Mouse (Mus musculus): ENCODE measurements at regions not wholly inside any gene's neighbourhood (a gene's known extent, or its start where the extent isn't known, plus 50 kb on each side); places are given as distances from the start of the nearest gene placed in this dataset.

DNA sequence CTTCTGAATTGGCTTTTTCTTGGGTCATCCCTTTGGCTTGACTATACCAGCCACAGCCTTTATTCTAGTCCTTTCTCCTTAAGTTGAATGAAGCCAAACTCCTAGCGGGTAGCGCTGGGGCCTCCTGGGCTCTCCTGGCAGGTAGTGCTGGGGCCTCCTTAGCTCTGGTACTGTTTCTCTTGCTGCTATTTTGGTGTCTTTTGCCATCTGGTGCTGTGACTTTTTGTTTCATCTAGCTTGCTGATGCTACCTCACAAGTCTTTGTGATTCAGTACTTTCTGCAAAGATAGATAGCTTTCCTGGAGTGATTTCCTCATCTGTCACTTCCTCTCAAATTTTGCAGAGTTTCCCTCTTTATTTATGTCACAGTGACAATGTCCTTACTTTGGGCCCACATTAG lies 90.1 kb downstream of the Tmem200c start:
- DNase-seq = no peak

DNA sequence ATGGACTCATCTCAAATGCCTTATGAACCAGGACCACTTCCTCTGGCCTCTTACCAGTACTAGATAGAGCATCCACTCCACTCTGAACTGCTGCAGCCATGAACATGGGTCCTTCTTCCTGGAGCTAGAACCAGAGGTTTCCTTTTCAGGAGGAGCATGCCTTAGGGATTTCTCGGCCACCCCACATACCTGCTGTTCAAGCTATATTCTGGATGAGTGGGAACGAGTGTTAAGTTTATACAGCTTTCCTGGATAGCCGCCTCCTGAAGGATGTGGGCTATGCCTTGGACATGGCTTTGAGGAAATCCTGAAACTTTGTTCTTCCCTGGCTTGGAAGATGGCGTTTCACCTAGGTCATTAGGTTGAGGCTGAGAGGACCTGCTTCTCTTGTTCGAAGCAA lies 91.8 kb downstream of the Tmem200c start:
- no peak for DNase-seq

DNA sequence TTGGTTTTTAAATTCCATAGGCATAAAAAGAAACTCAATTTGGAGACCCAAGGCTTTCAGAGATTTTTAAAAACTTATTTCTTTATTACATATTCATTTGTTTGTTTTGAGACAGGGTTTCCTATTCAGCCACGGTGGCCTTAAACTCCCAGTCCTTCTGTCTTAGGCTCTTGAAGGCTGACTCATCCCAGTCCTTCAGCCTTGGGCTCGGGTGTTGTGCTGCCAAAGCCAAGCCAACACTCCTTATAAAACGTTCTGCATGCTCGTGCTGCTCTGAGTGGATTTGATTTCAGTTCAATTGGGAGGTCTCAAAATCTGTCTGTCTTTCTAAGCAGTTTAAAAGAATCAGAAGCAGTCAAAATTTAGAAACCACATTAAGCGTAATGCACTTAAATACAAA lies 96.8 kb downstream of the Tmem200c start:
- DNase-seq = no peak

DNA sequence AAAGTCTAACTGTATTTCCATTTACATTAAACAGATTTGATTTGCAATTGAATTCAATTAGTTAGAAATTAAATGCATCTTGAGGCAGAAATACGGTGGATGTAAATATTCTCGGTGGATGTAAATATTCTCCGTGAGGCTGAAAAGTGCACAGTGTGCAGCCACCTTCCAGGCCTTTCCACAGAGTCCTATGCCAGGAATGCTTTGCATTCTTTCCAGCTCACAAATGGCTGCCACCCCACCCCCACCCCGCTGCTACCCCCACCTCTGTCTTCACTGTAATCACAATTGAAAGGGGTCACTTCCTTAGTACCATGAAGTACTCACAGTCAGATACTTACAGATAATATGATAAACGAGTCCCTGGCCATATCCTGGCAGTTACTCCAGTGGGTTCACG lies 101.0 kb downstream of the Tmem200c start:
- no peak for DNase-seq

DNA sequence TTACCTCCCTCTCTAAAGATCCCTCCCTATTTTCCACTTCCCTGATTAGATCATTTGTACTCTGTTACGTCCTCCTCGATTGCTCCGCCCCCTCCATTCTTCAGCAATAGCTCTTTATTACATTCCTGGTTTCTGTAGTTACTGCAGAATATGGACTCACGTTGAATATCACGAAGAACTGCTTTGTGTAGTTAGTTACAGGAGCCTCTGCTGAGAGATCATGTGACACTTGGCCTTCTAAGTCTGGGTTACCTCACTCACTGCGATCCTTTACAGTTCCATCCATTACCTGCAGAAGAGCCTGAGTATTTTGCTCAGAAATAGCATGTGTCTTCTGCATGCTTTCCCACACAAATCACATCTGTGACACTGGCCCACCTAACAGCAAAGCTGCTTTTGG lies 102.3 kb downstream of the Tmem200c start:
- no peak for DNase-seq

DNA sequence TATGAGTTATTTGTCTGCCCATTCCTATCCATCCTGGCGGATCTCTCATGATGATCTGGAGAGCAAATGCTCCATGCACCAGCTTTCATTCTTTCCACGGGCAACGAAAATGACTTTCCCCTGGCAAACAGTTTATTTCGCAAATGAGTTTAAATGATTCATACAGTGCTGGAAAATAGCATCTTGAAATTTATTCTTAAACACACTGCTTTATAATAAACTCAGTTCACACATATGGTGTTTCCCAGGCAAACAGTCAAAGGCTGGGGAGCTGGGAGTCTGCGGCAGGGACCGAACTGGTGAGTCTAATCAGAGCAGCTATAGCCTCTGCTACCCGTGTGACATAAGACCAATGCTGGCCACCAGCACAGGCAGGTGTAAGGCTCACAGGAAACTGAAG lies 106.8 kb downstream of the Tmem200c start:
- DNase-seq = no peak

DNA sequence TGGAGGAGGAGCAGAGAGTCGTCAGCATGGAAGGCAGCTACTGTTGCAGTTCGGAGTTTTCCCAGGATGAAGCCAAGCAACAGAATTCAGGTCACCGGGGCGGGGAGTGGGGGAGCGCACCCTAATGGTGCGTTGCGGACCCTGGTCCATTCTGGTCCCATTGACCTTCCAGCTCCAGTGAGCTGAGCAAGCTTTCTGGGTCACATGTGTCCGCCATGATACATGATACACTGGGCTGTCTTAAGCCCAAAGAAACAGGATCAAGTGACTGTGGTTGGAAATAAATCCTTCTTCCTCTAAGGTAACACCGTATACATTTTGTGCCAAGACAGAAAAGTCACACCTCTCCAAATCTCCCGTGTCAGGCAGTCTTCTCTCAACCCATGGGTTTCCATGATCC lies 107.6 kb downstream of the Tmem200c start:
- no peak for DNase-seq

DNA sequence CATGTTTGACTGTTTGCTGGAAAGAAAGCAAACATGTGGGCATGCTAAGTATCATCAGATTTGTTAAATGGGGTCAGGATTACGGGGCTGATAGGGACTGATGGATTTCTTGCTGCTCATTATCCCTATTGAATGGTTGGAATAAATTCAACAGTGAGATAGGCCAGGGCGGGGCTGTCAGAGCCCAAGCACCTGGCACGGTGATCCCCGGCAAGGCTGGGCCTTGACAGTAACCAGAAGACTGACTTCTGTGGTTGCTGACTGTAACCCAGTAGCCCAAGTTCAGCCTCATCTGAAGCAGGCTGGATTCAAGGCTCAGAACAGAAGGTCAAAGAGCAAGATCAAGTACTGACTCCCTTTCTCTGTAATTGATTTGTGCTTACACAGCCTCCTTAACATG lies 109.6 kb downstream of the Tmem200c start:
- DNase-seq = peak; percentile 21 to 27

DNA sequence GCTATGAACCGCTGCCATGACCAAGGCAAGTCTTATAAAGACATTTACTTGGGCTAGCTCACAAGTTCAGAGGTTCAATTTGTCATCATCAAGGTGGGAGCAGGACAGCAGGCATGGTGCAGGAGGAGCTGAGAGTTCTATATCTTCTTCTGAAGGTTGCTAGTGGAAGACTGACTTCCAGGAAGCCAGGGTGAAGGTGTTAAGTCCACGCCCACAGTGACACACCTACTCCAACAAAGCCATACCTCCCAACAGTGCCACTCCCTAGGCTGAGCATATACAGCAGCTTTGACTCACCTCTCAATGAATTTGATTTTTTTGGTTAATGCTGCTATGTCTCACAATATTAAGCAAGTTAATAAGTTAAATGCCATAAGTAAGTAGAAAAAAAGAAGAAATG lies 119.2 kb upstream of the Epb41l3 start:
- DNase-seq = no peak

DNA sequence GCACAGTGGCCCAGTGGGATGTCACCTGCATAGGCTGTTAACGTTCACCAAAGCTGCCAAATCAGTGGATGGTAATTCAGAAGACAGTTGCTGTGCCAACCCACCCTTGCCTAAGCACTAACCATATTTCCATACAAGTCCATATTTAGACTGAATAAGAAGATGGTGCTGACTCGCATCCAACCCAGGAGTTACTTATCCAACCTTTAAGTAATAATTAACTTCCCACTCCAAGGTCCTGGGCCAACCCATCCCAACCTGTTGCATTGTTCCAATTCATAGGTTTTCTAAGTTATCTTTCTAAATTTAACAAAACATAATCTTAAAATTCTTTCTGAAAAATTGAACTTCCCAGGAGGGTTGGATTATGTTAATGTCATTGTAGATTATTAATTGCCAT lies 114.3 kb upstream of the Epb41l3 start:
- DNase-seq = no peak

DNA sequence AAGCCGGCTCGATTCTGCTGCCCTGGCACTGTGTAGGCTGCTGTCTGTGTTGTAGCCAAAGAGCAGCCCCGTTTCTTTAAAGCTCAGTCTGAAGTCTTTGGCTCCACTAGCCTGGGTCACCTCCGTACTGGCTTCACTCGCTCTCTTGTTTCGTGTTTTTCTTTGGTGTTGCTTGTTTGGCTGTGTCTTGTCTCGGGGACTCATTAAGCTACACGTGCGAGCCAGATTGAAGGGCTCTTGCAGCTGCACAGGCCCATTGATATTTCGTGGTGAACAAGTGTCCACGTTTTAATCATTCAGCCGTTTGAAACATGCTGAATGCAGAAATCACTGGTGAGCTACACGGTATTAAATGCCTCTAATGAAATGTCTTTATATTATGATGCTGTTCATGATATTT lies 99.9 kb upstream of the Epb41l3 start:
- no peak for DNase-seq

DNA sequence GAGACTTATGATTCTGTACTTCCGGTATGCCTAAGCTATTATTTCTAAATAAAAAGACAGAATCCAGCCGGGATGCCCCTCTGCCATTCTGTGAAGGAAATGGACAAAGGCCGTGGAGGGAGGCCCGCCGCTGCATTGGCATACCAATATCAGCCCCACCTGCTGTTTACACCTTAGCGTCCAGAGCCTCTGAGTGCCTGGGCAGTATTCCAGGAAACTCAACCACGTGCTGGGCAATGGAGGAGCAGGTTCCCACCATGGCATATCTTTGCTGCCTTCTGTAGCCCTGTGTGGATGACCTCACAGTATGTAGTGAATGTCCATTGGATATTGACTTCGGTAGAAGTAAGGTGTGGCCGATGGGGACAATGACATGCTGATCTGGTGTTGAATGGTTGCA lies 97.3 kb upstream of the Epb41l3 start:
- DNase-seq = peak; percentile 53 to 61

DNA sequence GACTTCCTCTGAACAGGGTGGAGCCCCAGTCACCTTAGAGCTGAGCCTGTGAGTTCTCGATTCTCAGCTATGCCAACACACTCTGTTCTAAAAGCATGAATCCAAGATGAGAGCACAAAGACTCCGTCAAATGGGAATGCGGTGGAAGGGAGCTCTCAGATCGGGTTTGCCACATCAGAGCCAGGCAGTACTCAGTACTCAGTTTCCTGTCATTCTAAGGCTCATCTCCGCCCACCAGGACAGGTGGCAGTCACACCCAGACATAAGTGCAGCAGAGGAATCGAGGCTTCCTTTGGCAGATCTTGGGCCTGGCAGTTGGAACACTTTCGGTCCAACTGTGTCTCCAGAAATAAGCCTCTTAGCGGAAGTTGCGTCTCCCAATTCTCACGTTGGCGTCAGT lies 94.4 kb upstream of the Epb41l3 start:
- DNase-seq = peak; percentile 37

DNA sequence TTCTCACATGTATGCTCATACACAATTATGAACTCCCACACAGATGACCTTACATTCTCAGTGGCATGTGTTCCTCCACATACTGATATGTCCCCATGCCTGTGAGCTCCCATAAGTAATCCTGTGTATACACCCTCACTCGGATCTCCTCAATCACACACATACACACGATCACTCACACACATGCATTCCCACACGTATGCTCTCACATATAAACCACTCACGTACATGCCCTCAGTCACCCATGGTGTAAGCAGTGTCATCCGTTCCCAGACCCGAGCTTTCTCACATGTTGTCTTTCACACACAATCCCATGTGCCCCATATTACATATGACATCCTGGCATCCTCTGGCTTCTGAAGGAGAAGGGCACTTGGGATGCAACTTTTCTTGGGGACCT lies 93.4 kb upstream of the Epb41l3 start:
- DNase-seq = no peak

DNA sequence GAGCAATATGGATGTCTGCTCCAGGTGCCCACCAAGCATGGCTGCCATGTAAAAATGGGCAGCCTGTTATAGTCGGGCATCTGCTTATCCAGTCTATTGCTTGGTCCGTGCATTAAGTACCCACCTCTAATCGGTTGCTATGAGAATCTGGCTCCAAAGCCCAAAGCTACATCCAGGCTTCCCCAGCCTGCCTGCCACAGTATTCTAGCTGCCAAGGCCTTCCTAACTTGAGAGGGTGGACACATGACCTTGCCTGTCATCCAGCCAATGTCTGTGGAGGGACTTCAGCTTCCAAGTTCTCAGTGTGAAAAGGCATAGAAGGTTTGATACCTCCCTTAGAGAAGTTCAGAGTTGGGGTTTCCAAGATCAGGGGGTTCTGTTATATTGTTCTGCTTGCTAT lies 75.6 kb upstream of the Epb41l3 start:
- peak; percentile 84 to 87 for DNase-seq

DNA sequence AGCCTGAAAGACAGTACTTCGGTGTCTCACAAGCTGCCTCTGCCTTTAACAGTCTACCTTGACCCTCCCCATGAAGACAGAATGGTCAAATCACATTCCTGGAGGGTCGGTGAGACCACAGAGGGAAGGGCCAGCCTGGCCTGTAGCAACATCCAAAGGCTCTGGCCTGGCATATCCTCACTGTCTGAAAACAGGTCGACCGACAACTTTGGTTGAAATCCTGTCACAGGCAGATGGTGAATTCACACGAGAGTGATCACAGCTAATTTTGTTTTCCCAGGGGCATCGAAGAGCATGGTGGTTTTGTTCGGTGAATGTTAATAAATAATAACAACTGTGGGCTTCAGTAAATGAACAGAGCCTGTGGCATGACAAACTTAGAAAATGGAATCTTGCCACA lies 71.4 kb upstream of the Epb41l3 start:
- DNase-seq = peak; percentile 86 to 87

DNA sequence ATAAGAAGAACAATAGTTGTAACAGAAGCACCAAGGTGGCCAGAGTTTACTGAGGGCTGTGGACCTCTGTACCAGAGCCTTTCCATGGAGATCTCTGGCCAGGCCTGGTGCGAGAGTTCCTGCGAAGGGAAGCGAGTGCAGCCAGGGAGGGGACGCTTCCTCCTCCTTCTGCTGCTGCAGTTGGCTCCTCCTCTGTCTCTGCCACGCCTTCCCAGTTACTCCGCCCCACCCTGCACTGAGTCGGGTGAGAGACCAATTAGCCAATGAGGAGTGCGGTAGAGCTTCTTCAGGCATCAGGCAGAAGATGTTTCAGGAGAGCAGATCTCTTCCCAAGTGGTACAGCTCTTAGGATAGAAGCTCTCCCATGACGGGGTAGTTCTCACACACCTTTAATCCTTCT lies 69.2 kb upstream of the Epb41l3 start:
- DNase-seq = peak in 1 of 2 experiments; percentile 18

Data from cerebellum, postnatal 10 days (tissue).